Mouse (Mus musculus): ENCODE data around the gene 1700024P04Rik.

- TF ChIP-seq CTCF (IDR thresholded peaks at IDR 0.05) (no peak), EP300 (IDR thresholded peaks at IDR 0.05) (no peak)
Measured at GRCm38 (mm10) chr13:98997025-98997424, 12.7 kb upstream of the 1700024P04Rik start.
